Mouse (Mus musculus): Measurements from ENCODE around the gene Ppp1r37. TPM values are rescaled to one million over a fixed set of nuclear protein-coding genes. Genes with fewer than 3 reads are reported as not detected.
A peak's percentile ranks its signal among the peaks of the same experiment; 100 is the strongest.
"Not testable (repeated sequence)": the region's sequence is repeated elsewhere in the genome, so short reads cannot be mapped to it uniquely, and the experiment has no call there.

The Ppp1r37 gene
- total RNA-seq, 1 experiment, result 25.3 TPM

- Histone ChIP-seq H3K9me3 (ENCODE audit: control insufficient read depth, insufficient read depth, low read depth, low read length) (no peaks in the 10 kb centered on the region), H3K9ac (ENCODE audit: insufficient read depth, low read depth, low read length, poor library complexity, severe bottlenecking) (no peak overlapping the region), H3K4me3 (ENCODE audit: insufficient read depth in 1 of 2, low read depth in 1 of 2, low read length in 2 of 2, poor library complexity in 1 of 2, severe bottlenecking in 1 of 2) (peak overlapping the region in 1 of 2 experiments; percentile 53; a peak in 1 of 4 replicates), H3K36me3 (ENCODE audit: control insufficient read depth, insufficient read depth, low read length, poor library complexity, severe bottlenecking) (no peaks in the 10 kb centered on the region), H3K27ac (ENCODE audit: insufficient read depth, low read depth, low read length, poor library complexity, severe bottlenecking) (no peak overlapping the region), H3K4me1 (ENCODE audit: control insufficient read depth in 2 of 2, insufficient read depth in 2 of 2, low read length in 2 of 2, poor library complexity in 1 of 2) (peaks cover 0 to 12% of the 10 kb centered on the region in 2 experiments; a peak in 1 of 4 replicates)
- in situ Hi-C loops (cut with MboI; ENCODE audit: low sequenced_read_pairs in 2 of 2, unreplicated experiment in 2 of 2), result no loop called here
- TF ChIP-seq ZC3H11A (IDR thresholded peaks at IDR 0.05; ENCODE audit: borderline replicate concordance, low read depth, low read length), result no peak
- no peak for TF ChIP-seq MAFK (IDR thresholded peaks at IDR 0.05; ENCODE audit: insufficient read depth, low read depth, low read length)
- TF ChIP-seq CHD2 (IDR thresholded peaks at IDR 0.05; ENCODE audit: low read depth, low read length), result no peak
- TF ChIP-seq HCFC1 (IDR thresholded peaks at IDR 0.05; ENCODE audit: borderline replicate concordance, insufficient read depth, low read length), result no peak
- no peak for TF ChIP-seq ZNF384 (IDR thresholded peaks at IDR 0.05; ENCODE audit: low read depth, low read length)
- no peak for DNase-seq (ENCODE audit: low read depth, low spot score)
Observed at GRCm38 (mm10) chr7:19523017-19523756, 39.7 kb downstream of the Ppp1r37 start.

- Histone ChIP-seq H3K36me3 (ENCODE audit: control insufficient read depth, insufficient read depth, low read length, poor library complexity, severe bottlenecking) (no peaks in the 10 kb centered on the region), H3K9ac (ENCODE audit: insufficient read depth, low read depth, low read length, poor library complexity, severe bottlenecking) (peak overlapping the region; percentile 18; the same call in 1 of the 2 replicates), H3K4me1 (ENCODE audit: control insufficient read depth in 2 of 2, insufficient read depth in 2 of 2, low read length in 2 of 2, poor library complexity in 1 of 2) (peaks cover 0 to 10% of the 10 kb centered on the region in 2 experiments; a peak in 1 of 4 replicates), H3K4me3 (ENCODE audit: insufficient read depth in 1 of 2, low read depth in 1 of 2, low read length in 2 of 2, poor library complexity in 1 of 2, severe bottlenecking in 1 of 2) (peak overlapping the region; percentile 48 to 55; a peak in 3 of 4 replicates), H3K27ac (ENCODE audit: insufficient read depth, low read depth, low read length, poor library complexity, severe bottlenecking) (no peak overlapping the region), H3K9me3 (ENCODE audit: control insufficient read depth, insufficient read depth, low read depth, low read length) (no peaks in the 10 kb centered on the region)
- in situ Hi-C loops (cut with MboI; ENCODE audit: low sequenced_read_pairs in 2 of 2, unreplicated experiment in 2 of 2), result no loop called here
- no peak for DNase-seq (ENCODE audit: low read depth, low spot score)
- TF ChIP-seq ZNF384 (IDR thresholded peaks at IDR 0.05; ENCODE audit: low read depth, low read length), result no peak
Observed at GRCm38 (mm10) chr7:19520032-19520431, 42.8 kb downstream of the Ppp1r37 start.

GRCm38 (mm10) chr7:19517652-19518365, 45.1 kb downstream of the Ppp1r37 start, which contains the start of gene Nkpd1:
TSS of gene Nkpd1 (plus strand) at chr7:19517838.
- peak within 1 kb of the TSS in 1 of 2 experiments; percentile 31; a peak in 2 of 4 replicates for H3K4me3 ChIP-seq (ENCODE audit: insufficient read depth in 1 of 2, low read depth in 1 of 2, low read length in 2 of 2, poor library complexity in 1 of 2, severe bottlenecking in 1 of 2)
- TF ChIP-seq ZC3H11A (IDR thresholded peaks at IDR 0.05; ENCODE audit: borderline replicate concordance, low read depth, low read length) (no peak), HCFC1 (IDR thresholded peaks at IDR 0.05; ENCODE audit: borderline replicate concordance, insufficient read depth, low read length) (no peak), MAFK (IDR thresholded peaks at IDR 0.05; ENCODE audit: insufficient read depth, low read depth, low read length) (no peak), CHD2 (IDR thresholded peaks at IDR 0.05; ENCODE audit: low read depth, low read length) (no peak), ZNF384 (IDR thresholded peaks at IDR 0.05; ENCODE audit: low read depth, low read length) (no peak)
- no peaks in the 10 kb centered on the region for H3K36me3 ChIP-seq (ENCODE audit: control insufficient read depth, insufficient read depth, low read length, poor library complexity, severe bottlenecking)
- no peaks in the 10 kb centered on the region for H3K9me3 ChIP-seq (ENCODE audit: control insufficient read depth, insufficient read depth, low read depth, low read length)
- in situ Hi-C loops (cut with MboI; ENCODE audit: low sequenced_read_pairs in 2 of 2, unreplicated experiment in 2 of 2), result no loop called here
- no peak for DNase-seq (ENCODE audit: low read depth, low spot score)
- no peak within 1 kb of the TSS for H3K27ac ChIP-seq (ENCODE audit: insufficient read depth, low read depth, low read length, poor library complexity, severe bottlenecking)
- H3K9ac ChIP-seq (ENCODE audit: insufficient read depth, low read depth, low read length, poor library complexity, severe bottlenecking), result 0 out of 2 replicates have a peak within 1 kb of the TSS, but pooled peaks have one; percentile 6
- peaks cover 0 to 8% of the 10 kb centered on the region in 2 experiments; a peak in 2 of 4 replicates for H3K4me1 ChIP-seq (ENCODE audit: control insufficient read depth in 2 of 2, insufficient read depth in 2 of 2, low read length in 2 of 2, poor library complexity in 1 of 2)

- no peaks in the 10 kb centered on the region for H3K36me3 ChIP-seq (ENCODE audit: control insufficient read depth, insufficient read depth, low read length, poor library complexity, severe bottlenecking)
- no peak overlapping the region for H3K4me3 ChIP-seq (ENCODE audit: insufficient read depth in 1 of 2, low read depth in 1 of 2, low read length in 2 of 2, poor library complexity in 1 of 2, severe bottlenecking in 1 of 2)
- H3K9me3 ChIP-seq (ENCODE audit: control insufficient read depth, insufficient read depth, low read depth, low read length), result no peaks in the 10 kb centered on the region
- in situ Hi-C loops (cut with MboI; ENCODE audit: low sequenced_read_pairs in 2 of 2, unreplicated experiment in 2 of 2), result no loop called here
- TF ChIP-seq HCFC1 (IDR thresholded peaks at IDR 0.05; ENCODE audit: borderline replicate concordance, insufficient read depth, low read length), result no peak
- no peak for TF ChIP-seq MAFK (IDR thresholded peaks at IDR 0.05; ENCODE audit: insufficient read depth, low read depth, low read length)
- TF ChIP-seq ZC3H11A (IDR thresholded peaks at IDR 0.05; ENCODE audit: borderline replicate concordance, low read depth, low read length), result no peak
- TF ChIP-seq ZNF384 (IDR thresholded peaks at IDR 0.05; ENCODE audit: low read depth, low read length), result no peak
- TF ChIP-seq CHD2 (IDR thresholded peaks at IDR 0.05; ENCODE audit: low read depth, low read length), result no peak
- DNase-seq (ENCODE audit: low read depth, low spot score), result no peak
- H3K9ac ChIP-seq (ENCODE audit: insufficient read depth, low read depth, low read length, poor library complexity, severe bottlenecking), result no peak overlapping the region
- H3K4me1 ChIP-seq (ENCODE audit: control insufficient read depth in 2 of 2, insufficient read depth in 2 of 2, low read length in 2 of 2, poor library complexity in 1 of 2), result peaks cover 0 to 8% of the 10 kb centered on the region in 2 experiments; a peak in 2 of 4 replicates
- no peak overlapping the region for H3K27ac ChIP-seq (ENCODE audit: insufficient read depth, low read depth, low read length, poor library complexity, severe bottlenecking)
Observed at GRCm38 (mm10) chr7:19512353-19512752, 50.5 kb downstream of the Ppp1r37 start.

GRCm38 (mm10) chr7:19511934-19512333, 50.9 kb downstream of the Ppp1r37 start:
- DNase-seq (ENCODE audit: low read depth, low spot score); H3K9me3 ChIP-seq (ENCODE audit: control insufficient read depth, insufficient read depth, low read depth, low read length); H3K4me1 ChIP-seq (ENCODE audit: control insufficient read depth in 2 of 2, insufficient read depth in 2 of 2, low read length in 2 of 2, poor library complexity in 1 of 2); H3K27ac ChIP-seq (ENCODE audit: insufficient read depth, low read depth, low read length, poor library complexity, severe bottlenecking); in situ Hi-C loops (cut with MboI; ENCODE audit: low sequenced_read_pairs in 2 of 2, unreplicated experiment in 2 of 2); H3K4me3 ChIP-seq (ENCODE audit: insufficient read depth in 1 of 2, low read depth in 1 of 2, low read length in 2 of 2, poor library complexity in 1 of 2, severe bottlenecking in 1 of 2); H3K9ac ChIP-seq (ENCODE audit: insufficient read depth, low read depth, low read length, poor library complexity, severe bottlenecking); H3K36me3 ChIP-seq (ENCODE audit: control insufficient read depth, insufficient read depth, low read length, poor library complexity, severe bottlenecking): not testable (repeated sequence)
